Mouse (Mus musculus) megakaryocyte, embryonic 14.5 days (primary cell): ENCODE measurements around the gene Rhbg. TPM values are rescaled to one million over a fixed set of nuclear protein-coding genes. Genes with fewer than 3 reads are reported as not detected.

Experiments used
- H3K27me3 ChIP-seq: replicated peaks from 2 replicates; pipeline ENCODE3; 2012; ENCODE audit warnings: inconsistent platforms
- H3K36me3 ChIP-seq: replicated peaks from 2 replicates; pipeline ENCODE3; 2012; ENCODE audit warnings: low read length, inconsistent platforms, mixed read lengths
- H3K4me1 ChIP-seq: 2 replicates; pipeline ENCODE4 v1.6.1; 2012; ENCODE audit warnings: inconsistent platforms
- H3K4me3 ChIP-seq: replicated peaks from 2 replicates; pipeline ENCODE3; 2012; ENCODE audit warnings: moderate library complexity, mild to moderate bottlenecking, inconsistent platforms
- H3K9me3 ChIP-seq: 2 replicates; pipeline ENCODE4 v1.6.1; 2012; ENCODE audit warnings: inconsistent platforms
- FLI1 ChIP-seq: IDR thresholded peaks from 2 replicates; pipeline ENCODE4 v1.6.1; 2012; ENCODE audit warnings: low read length, inconsistent platforms, mixed read lengths
- GATA1 ChIP-seq: IDR thresholded peaks from 3 replicates; pipeline ENCODE4 v1.6.1; 2012; ENCODE audit warnings: mixed read lengths, low read length, inconsistent platforms, borderline replicate concordance
- polyA plus RNA-seq: library from polyadenylated mRNA; stranded (reverse); fragments of >175 nt; gene quantifications from 2 replicates; pipeline ENCODE4 v1.2.3, GENCODE M21; 2012; ENCODE audit warnings: low replicate concordance; ENCODE audit not compliant: insufficient read depth

Gene Rhbg
- polyA plus RNA-seq, 1 experiment = not detected

- Histone ChIP-seq H3K4me1 (peaks cover 2% of the 10 kb centered on the region), H3K9me3 (no peaks in the 10 kb centered on the region), H3K27me3 (peaks cover 95% of the 10 kb centered on the region), H3K4me3 (no peak overlapping the region), H3K36me3 (no peaks in the 10 kb centered on the region)
- TF ChIP-seq FLI1 (no peak), GATA1 (no peak)
Observed at GRCm38 (mm10) chr3:88227260-88227659, 27.2 kb downstream of the Rhbg start.

GRCm38 (mm10) chr3:88226101-88226845 lies 28.2 kb downstream of the Rhbg start:
- Histone ChIP-seq H3K4me1 (no peaks in the 10 kb centered on the region; the same call in 1 of the 2 replicates), H3K27me3 (peaks cover 95% of the 10 kb centered on the region), H3K9me3 (no peaks in the 10 kb centered on the region), H3K36me3 (no peaks in the 10 kb centered on the region), H3K4me3 (no peak overlapping the region)
- TF ChIP-seq FLI1 = no peak
- no peak for TF ChIP-seq GATA1

- Histone ChIP-seq H3K27me3 (peaks cover 95% of the 10 kb centered on the region), H3K9me3 (peaks cover 4% of the 10 kb centered on the region; the same call in 1 of the 2 replicates)
- TF ChIP-seq GATA1 (no peak), FLI1 (no peak)
Observed at GRCm38 (mm10) chr3:88224929-88225328, 29.6 kb downstream of the Rhbg start.

GRCm38 (mm10) chr3:88222446-88222845 lies 32.1 kb downstream of the Rhbg start:
- no peaks in the 10 kb centered on the region for H3K36me3 ChIP-seq
- H3K9me3 ChIP-seq = peaks cover 6% of the 10 kb centered on the region; the same call in 1 of the 2 replicates
- peaks cover 95% of the 10 kb centered on the region for H3K27me3 ChIP-seq
- no peak overlapping the region for H3K4me3 ChIP-seq
- TF ChIP-seq FLI1 = no peak
- TF ChIP-seq GATA1 = no peak
- H3K4me1 ChIP-seq = no peaks in the 10 kb centered on the region

More at GRCm38 (mm10) chr3:88224929-88225328, 29.6 kb downstream of the Rhbg start:
- H3K4me3 ChIP-seq = no peak overlapping the region
- H3K36me3 ChIP-seq = no peaks in the 10 kb centered on the region
- H3K4me1 ChIP-seq = no peaks in the 10 kb centered on the region; the same call in 1 of the 2 replicates

GRCm38 (mm10) chr3:88221519-88222390 lies 32.8 kb downstream of the Rhbg start:
- TF ChIP-seq GATA1 (no peak), FLI1 (no peak)

GRCm38 (mm10) chr3:88220842-88221241 lies 33.7 kb downstream of the Rhbg start:
- Histone ChIP-seq H3K9me3 (peaks cover 6% of the 10 kb centered on the region; the same call in 1 of the 2 replicates), H3K4me1 (peaks cover 5% of the 10 kb centered on the region), H3K4me3 (no peak overlapping the region), H3K36me3 (no peaks in the 10 kb centered on the region), H3K27me3 (peaks cover 98% of the 10 kb centered on the region)
- no peak for TF ChIP-seq GATA1
- no peak for TF ChIP-seq FLI1

More at GRCm38 (mm10) chr3:88221519-88222390, 32.8 kb downstream of the Rhbg start:
- Histone ChIP-seq H3K4me1 (no peaks in the 10 kb centered on the region), H3K36me3 (no peaks in the 10 kb centered on the region), H3K4me3 (no peak overlapping the region), H3K9me3 (peaks cover 6% of the 10 kb centered on the region; the same call in 1 of the 2 replicates), H3K27me3 (peaks cover 97% of the 10 kb centered on the region)

- peaks cover 14% of the 10 kb centered on the region for H3K4me1 ChIP-seq
- H3K36me3 ChIP-seq = no peaks in the 10 kb centered on the region
- peaks cover 6% of the 10 kb centered on the region; the same call in 1 of the 2 replicates for H3K9me3 ChIP-seq
- no peak for TF ChIP-seq FLI1
- TF ChIP-seq GATA1 = no peak
- peaks cover 98% of the 10 kb centered on the region for H3K27me3 ChIP-seq
- H3K4me3 ChIP-seq = no peak overlapping the region
Observed at GRCm38 (mm10) chr3:88219940-88220339, 34.6 kb downstream of the Rhbg start.

GRCm38 (mm10) chr3:88217679-88218078 lies 36.8 kb downstream of the Rhbg start:
- Histone ChIP-seq H3K4me3 (no peak overlapping the region), H3K36me3 (no peaks in the 10 kb centered on the region), H3K9me3 (peaks cover 8% of the 10 kb centered on the region; the same call in 1 of the 2 replicates), H3K27me3 (peaks cover 97% of the 10 kb centered on the region), H3K4me1 (peaks cover 22% of the 10 kb centered on the region)
- TF ChIP-seq GATA1 (no peak), FLI1 (no peak)

- peaks cover 97% of the 10 kb centered on the region for H3K27me3 ChIP-seq
- peaks cover 8% of the 10 kb centered on the region; the same call in 1 of the 2 replicates for H3K9me3 ChIP-seq
Observed at GRCm38 (mm10) chr3:88216534-88217326, 37.8 kb downstream of the Rhbg start.

More at GRCm38 (mm10) chr3:88216534-88217326, 37.8 kb downstream of the Rhbg start:
- Histone ChIP-seq H3K36me3 (no peaks in the 10 kb centered on the region), H3K4me1 (peaks cover 22% of the 10 kb centered on the region), H3K4me3 (no peak overlapping the region)
- no peak for TF ChIP-seq FLI1
- TF ChIP-seq GATA1 = no peak
